Mouse (Mus musculus): ENCODE data around the gene Twsg1. TPM values are rescaled to one million over a fixed set of nuclear protein-coding genes. Genes with fewer than 3 reads are reported as not detected.

Gene Twsg1
- polyA plus RNA-seq, 1 experiment from 2014 or later: 96.2 TPM

DNA sequence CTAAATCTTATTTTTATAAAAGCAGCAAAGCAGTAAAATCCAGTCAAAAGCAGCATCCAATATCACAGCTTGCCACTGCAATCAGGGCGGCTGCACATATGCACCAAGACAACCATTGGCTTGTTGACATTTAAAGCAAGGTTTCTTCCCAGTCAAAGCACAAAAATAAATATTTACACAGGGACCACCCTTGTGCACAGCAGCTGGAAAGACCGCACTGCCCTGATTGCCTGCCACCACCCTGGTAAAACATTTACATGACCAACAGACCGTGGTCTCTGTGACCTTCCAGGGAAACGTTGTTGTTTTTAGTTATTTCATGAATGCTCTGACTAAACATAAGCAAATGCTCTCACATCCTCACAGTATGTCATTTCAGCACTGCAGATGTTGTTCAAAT is 8.6 kb downstream of the Twsg1 start:
- no peak overlapping the region for H3K4me2 ChIP-seq (ENCODE audit: low read depth)
- H3K4me1 ChIP-seq (ENCODE audit: control insufficient read depth, insufficient read depth, low read length): 0 out of 2 replicates have a peak, but pooled peaks cover 2% of the 10 kb centered on the region
- 48% methylated on average over 4 of the region's 4 CpGs for WGBS
- H3K27me3 ChIP-seq (ENCODE audit: control insufficient read depth, insufficient read depth, low read length): no peaks in the 10 kb centered on the region
- no peak overlapping the region for H3K27ac ChIP-seq (ENCODE audit: low read depth, low read length)
- DNase-seq (ENCODE audit: low spot score) (no peak), ATAC-seq (ENCODE audit: insufficient read depth, low FRiP score, low TSS enrichment) (no peak)
- H3K9me3 ChIP-seq (ENCODE audit: control insufficient read depth, low read length): no peaks in the 10 kb centered on the region
- H3K9ac ChIP-seq (ENCODE audit: low read length): no peak overlapping the region
- no peak overlapping the region for H3K4me3 ChIP-seq (ENCODE audit: low read depth, low read length)
- peaks cover 4% of the 10 kb centered on the region; the same call in 1 of the 2 replicates for H3K36me3 ChIP-seq (ENCODE audit: control insufficient read depth, insufficient read depth, low read length)

GRCm38 (mm10) chr17:65941275-65941674 is 9.8 kb downstream of the Twsg1 start:
- Histone ChIP-seq H3K9me3 (ENCODE audit: control insufficient read depth, low read length) (no peaks in the 10 kb centered on the region), H3K27ac (ENCODE audit: low read depth, low read length) (no peak overlapping the region), H3K9ac (ENCODE audit: low read length) (no peak overlapping the region), H3K4me1 (ENCODE audit: control insufficient read depth, insufficient read depth, low read length) (0 out of 2 replicates have a peak, but pooled peaks cover 2% of the 10 kb centered on the region), H3K27me3 (ENCODE audit: control insufficient read depth, insufficient read depth, low read length) (no peaks in the 10 kb centered on the region), H3K4me3 (ENCODE audit: low read depth, low read length) (no peak overlapping the region), H3K4me2 (ENCODE audit: low read depth) (no peak overlapping the region), H3K36me3 (ENCODE audit: control insufficient read depth, insufficient read depth, low read length) (peaks cover 4% of the 10 kb centered on the region; the same call in 1 of the 2 replicates)
- WGBS: 91% methylated on average over 6 of the region's 6 CpGs
- no peak for ATAC-seq (ENCODE audit: insufficient read depth, low FRiP score, low TSS enrichment)
- no peak for DNase-seq (ENCODE audit: low spot score)

GRCm38 (mm10) chr17:65940221-65940620 is 10.8 kb downstream of the Twsg1 start:
- DNase-seq (ENCODE audit: low spot score) (no peak), ATAC-seq (ENCODE audit: insufficient read depth, low FRiP score, low TSS enrichment) (no peak)
- Histone ChIP-seq H3K27ac (ENCODE audit: low read depth, low read length) (no peak overlapping the region), H3K9me3 (ENCODE audit: control insufficient read depth, low read length) (no peaks in the 10 kb centered on the region), H3K4me1 (ENCODE audit: control insufficient read depth, insufficient read depth, low read length) (0 out of 2 replicates have a peak, but pooled peaks cover 2% of the 10 kb centered on the region), H3K36me3 (ENCODE audit: control insufficient read depth, insufficient read depth, low read length) (0 out of 2 replicates have a peak, but pooled peaks cover 4% of the 10 kb centered on the region), H3K27me3 (ENCODE audit: control insufficient read depth, insufficient read depth, low read length) (no peaks in the 10 kb centered on the region), H3K4me3 (ENCODE audit: low read depth, low read length) (no peak overlapping the region), H3K4me2 (ENCODE audit: low read depth) (no peak overlapping the region), H3K9ac (ENCODE audit: low read length) (no peak overlapping the region)
- WGBS: 83% methylated on average over 12 of the region's 12 CpGs

DNA sequence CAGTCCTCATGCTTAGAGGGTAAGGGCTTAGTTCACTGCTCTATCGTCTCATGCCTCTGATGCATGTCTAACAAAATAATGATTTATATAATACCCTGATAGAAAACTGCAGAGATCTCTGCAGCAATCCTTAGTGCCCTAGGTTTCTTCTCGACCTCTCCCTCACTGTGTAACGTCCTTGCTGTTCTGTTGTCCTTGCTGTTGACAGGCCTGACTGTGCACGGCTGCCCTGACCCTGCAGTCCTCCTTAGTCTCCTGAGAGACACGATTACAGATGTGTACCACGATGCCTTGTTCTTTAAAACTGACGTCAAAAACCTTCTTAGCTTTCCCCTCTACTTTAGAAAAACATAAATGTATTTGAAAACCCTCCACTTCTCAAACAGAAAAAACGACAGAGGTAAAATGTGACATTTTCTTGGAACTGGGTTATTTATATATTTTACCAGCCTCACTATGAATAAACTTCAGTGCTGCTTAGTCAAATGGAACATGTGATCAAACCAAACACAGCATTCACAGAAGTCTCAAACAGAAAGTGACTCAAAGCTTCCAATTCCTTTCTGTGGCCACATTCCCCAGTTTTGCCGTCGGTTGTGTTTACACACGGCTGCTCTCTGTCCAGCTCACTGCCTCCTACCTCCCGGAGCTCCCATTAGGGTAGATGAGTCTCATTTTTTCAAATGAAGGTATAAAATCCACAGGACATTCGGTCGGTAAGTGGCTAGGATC is 11.4 kb downstream of the Twsg1 start:
- H3K9ac ChIP-seq (ENCODE audit: low read length): no peak overlapping the region
- no peak for DNase-seq (ENCODE audit: low spot score)
- 73% methylated on average over 14 of the region's 14 CpGs for WGBS
- 0 out of 2 replicates have a peak, but pooled peaks cover 2% of the 10 kb centered on the region for H3K4me1 ChIP-seq (ENCODE audit: control insufficient read depth, insufficient read depth, low read length)
- H3K27me3 ChIP-seq (ENCODE audit: control insufficient read depth, insufficient read depth, low read length): no peaks in the 10 kb centered on the region
- 0 out of 2 replicates have a peak, but pooled peaks cover 4% of the 10 kb centered on the region for H3K36me3 ChIP-seq (ENCODE audit: control insufficient read depth, insufficient read depth, low read length)
- no peak overlapping the region for H3K4me2 ChIP-seq (ENCODE audit: low read depth)
- H3K27ac ChIP-seq (ENCODE audit: low read depth, low read length): no peak overlapping the region
- no peak for ATAC-seq (ENCODE audit: insufficient read depth, low FRiP score, low TSS enrichment)
- H3K4me3 ChIP-seq (ENCODE audit: low read depth, low read length): no peak overlapping the region
- no peaks in the 10 kb centered on the region for H3K9me3 ChIP-seq (ENCODE audit: control insufficient read depth, low read length)

DNA sequence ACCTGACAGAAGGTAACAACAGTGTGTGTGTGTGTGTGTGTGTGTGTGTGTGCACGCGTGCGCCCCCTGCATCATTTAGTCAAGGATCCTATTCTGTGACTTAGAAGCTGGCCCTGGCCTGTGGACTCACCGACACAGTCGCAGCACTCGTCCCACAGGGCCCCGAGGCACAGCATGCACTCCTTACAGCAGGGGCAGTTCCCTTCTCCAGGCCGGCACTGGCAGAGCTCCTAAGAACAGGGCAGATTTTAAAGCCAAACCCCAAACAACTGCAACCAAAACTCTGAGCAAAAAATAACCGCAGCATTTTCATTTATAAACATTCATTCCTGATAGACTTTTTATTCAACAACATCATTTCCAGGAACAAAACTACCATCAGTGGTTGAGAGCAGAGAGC is 13.4 kb downstream of the Twsg1 start:
- ATAC-seq (ENCODE audit: insufficient read depth, low FRiP score, low TSS enrichment): no peak
- Histone ChIP-seq H3K9me3 (ENCODE audit: control insufficient read depth, low read length) (no peaks in the 10 kb centered on the region), H3K36me3 (ENCODE audit: control insufficient read depth, insufficient read depth, low read length) (peaks cover 7% of the 10 kb centered on the region; the same call in 1 of the 2 replicates), H3K4me2 (ENCODE audit: low read depth) (no peak overlapping the region), H3K4me1 (ENCODE audit: control insufficient read depth, insufficient read depth, low read length) (0 out of 2 replicates have a peak, but pooled peaks cover 2% of the 10 kb centered on the region), H3K4me3 (ENCODE audit: low read depth, low read length) (no peak overlapping the region), H3K9ac (ENCODE audit: low read length) (no peak overlapping the region), H3K27me3 (ENCODE audit: control insufficient read depth, insufficient read depth, low read length) (no peaks in the 10 kb centered on the region), H3K27ac (ENCODE audit: low read depth, low read length) (no peak overlapping the region)
- 92% methylated on average over 9 of the region's 9 CpGs for WGBS
- DNase-seq (ENCODE audit: low spot score): no peak

- H3K27me3 ChIP-seq (ENCODE audit: control insufficient read depth, insufficient read depth, low read length): no peaks in the 10 kb centered on the region
- 96% methylated on average over 2 of the region's 2 CpGs for WGBS
- no peak overlapping the region for H3K9ac ChIP-seq (ENCODE audit: low read length)
- DNase-seq (ENCODE audit: low spot score) (no peak), ATAC-seq (ENCODE audit: insufficient read depth, low FRiP score, low TSS enrichment) (no peak)
- 0 out of 2 replicates have a peak, but pooled peaks cover 3% of the 10 kb centered on the region for H3K4me1 ChIP-seq (ENCODE audit: control insufficient read depth, insufficient read depth, low read length)
- H3K9me3 ChIP-seq (ENCODE audit: control insufficient read depth, low read length): no peaks in the 10 kb centered on the region
- peaks cover 7% of the 10 kb centered on the region; the same call in 1 of the 2 replicates for H3K36me3 ChIP-seq (ENCODE audit: control insufficient read depth, insufficient read depth, low read length)
- no peak overlapping the region for H3K27ac ChIP-seq (ENCODE audit: low read depth, low read length)
- no peak overlapping the region for H3K4me3 ChIP-seq (ENCODE audit: low read depth, low read length)
- H3K4me2 ChIP-seq (ENCODE audit: low read depth): no peak overlapping the region
These were observed 17.3 kb downstream of the Twsg1 start for GRCm38 (mm10) chr17:65933741-65934140.

GRCm38 (mm10) chr17:65931525-65931924 is 19.5 kb downstream of the Twsg1 start:
- H3K27me3 ChIP-seq (ENCODE audit: control insufficient read depth, insufficient read depth, low read length): no peaks in the 10 kb centered on the region
- H3K4me3 ChIP-seq (ENCODE audit: low read depth, low read length): no peak overlapping the region
- 66% methylated on average over 6 of the region's 6 CpGs for WGBS
- no peaks in the 10 kb centered on the region for H3K9me3 ChIP-seq (ENCODE audit: control insufficient read depth, low read length)
- peaks cover 9% of the 10 kb centered on the region for H3K36me3 ChIP-seq (ENCODE audit: control insufficient read depth, insufficient read depth, low read length)
- no peak overlapping the region for H3K4me2 ChIP-seq (ENCODE audit: low read depth)
- ATAC-seq (ENCODE audit: insufficient read depth, low FRiP score, low TSS enrichment): no peak
- 0 out of 2 replicates have a peak, but pooled peaks cover 3% of the 10 kb centered on the region for H3K4me1 ChIP-seq (ENCODE audit: control insufficient read depth, insufficient read depth, low read length)
- H3K9ac ChIP-seq (ENCODE audit: low read length): no peak overlapping the region
- H3K27ac ChIP-seq (ENCODE audit: low read depth, low read length): no peak overlapping the region
- DNase-seq (ENCODE audit: low spot score): peak; percentile 37

DNA sequence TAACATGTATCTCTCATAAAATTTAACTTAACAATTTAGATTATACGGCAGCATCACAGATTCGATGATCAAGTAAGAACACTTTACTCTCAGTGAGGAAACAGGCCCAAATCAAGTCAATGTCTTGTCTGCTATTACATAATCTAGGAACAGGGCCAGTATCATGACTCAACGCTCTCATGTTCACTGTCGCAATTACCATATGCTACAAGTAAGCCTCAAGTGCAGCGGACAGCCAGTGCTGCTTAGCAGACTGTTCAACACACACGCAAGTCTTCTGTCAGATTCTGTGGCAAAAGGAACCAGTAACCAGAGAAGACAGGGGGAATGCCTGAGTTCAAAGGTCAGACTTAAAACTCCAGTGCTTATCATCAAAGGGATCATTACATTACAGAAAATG is 20.1 kb downstream of the Twsg1 start:
- no peak for ATAC-seq (ENCODE audit: insufficient read depth, low FRiP score, low TSS enrichment)
- Histone ChIP-seq H3K36me3 (ENCODE audit: control insufficient read depth, insufficient read depth, low read length) (peaks cover 13% of the 10 kb centered on the region), H3K27me3 (ENCODE audit: control insufficient read depth, insufficient read depth, low read length) (no peaks in the 10 kb centered on the region), H3K4me1 (ENCODE audit: control insufficient read depth, insufficient read depth, low read length) (0 out of 2 replicates have a peak, but pooled peaks cover 3% of the 10 kb centered on the region), H3K9me3 (ENCODE audit: control insufficient read depth, low read length) (no peaks in the 10 kb centered on the region), H3K4me2 (ENCODE audit: low read depth) (no peak overlapping the region), H3K9ac (ENCODE audit: low read length) (no peak overlapping the region), H3K27ac (ENCODE audit: low read depth, low read length) (no peak overlapping the region), H3K4me3 (ENCODE audit: low read depth, low read length) (no peak overlapping the region)
- DNase-seq (ENCODE audit: low spot score): no peak
- WGBS: 94% methylated on average over 6 of the region's 6 CpGs

Measured in neural tube, embryonic 11.5 days (tissue).